Mouse (Mus musculus) gastrocnemius, postnatal 36 days (tissue): ENCODE data around the gene Sass6. TPM values are rescaled to one million over a fixed set of nuclear protein-coding genes. Genes with fewer than 3 reads are reported as not detected.
"Not testable (repeated sequence)": the region's sequence is repeated elsewhere in the genome, so short reads cannot be mapped to it uniquely, and the experiment has no call there.

ENCODE experiments used
- DNase-seq, 2 experiments: peaks; one replicate each; pipeline ENCODE4 v3.0.0; 2022
- intact Hi-C: fragments of 180-260 bp; cut with DNase I; formaldehyde crosslinking; loops from one replicate; pipeline ENCODE4 v1.15.1; 2025
- long read RNA-seq, 2 experiments: library from polyadenylated mRNA; stranded (forward); transcript quantifications; one replicate each; pipeline ENCODE4 v2.0.0; 2021
- total RNA-seq, 2 experiments: library from RNA; stranded (reverse); gene quantifications; 2 replicates each; pipeline ENCODE4 v1.2.3; 2021

The Sass6 gene
- 1 to 10 TPM; 2.2 to 2.4 TPM for total RNA-seq
- long read RNA-seq, experiment 1, partial matches to known transcripts, result 0 of 3 reads
- long read RNA-seq, experiment 1, other reads (novel, unspliced or antisense), result 3 of 3 reads
- long read RNA-seq, experiment 2, partial matches to known transcripts, result 0 of 1 reads
- long read RNA-seq, experiment 2, other reads (novel, unspliced or antisense), result 1 of 1 reads

DNA sequence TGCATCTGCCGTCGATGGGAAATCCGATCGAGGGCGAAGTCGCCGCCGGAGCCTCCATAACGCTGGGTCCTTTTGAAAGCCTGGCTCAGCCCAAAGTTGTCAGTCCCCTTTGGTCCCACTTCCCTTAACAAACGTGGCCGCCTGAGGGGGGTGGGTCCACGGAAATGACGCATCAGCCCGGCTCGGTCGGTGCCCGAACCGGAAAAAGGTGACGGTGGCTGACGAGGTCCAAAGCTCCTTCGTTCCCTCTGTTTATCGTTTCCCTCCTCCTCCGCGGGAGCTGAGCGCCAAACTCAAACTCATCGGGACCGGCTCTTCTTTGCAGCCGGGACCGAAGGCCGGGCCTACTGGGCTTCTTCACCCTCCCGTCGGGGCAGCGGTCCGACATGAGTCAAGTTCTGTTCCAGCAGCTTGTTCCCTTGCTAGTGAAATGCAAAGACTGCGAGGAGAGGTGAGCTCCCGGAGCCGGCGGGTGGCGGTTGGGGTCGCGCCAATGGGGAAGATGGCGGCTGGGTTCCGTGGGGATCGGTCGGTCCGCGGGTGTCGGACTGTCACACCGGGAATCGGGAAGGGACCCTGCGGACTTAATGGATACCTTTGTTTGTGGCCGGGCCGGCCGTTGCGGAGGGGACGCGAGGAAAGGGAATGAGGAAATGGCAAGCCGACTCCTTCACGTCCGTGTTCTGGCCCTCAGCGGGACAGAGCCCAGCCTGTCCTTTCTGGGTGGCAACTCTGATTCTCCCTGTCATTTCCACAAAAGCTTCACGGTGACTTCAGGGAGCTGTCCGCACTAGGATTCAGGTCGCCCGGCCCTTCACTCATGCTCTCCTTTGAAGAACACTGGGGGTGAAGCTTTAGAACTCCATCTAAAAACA lies at the start of gene Sass6:
Gene Sass6, plus strand, starts transcription at position 255 of the 875 bp plus-strand sequence.
- intact Hi-C loops, result loop anchor here (5.0 to 10.0 kb wide), 2 partner anchors 242 to 570 kb away; no protein-coding TSS in a partner anchor
- DNase-seq, result peak; percentile 98 to 99

- no peak for DNase-seq
- intact Hi-C loops, result no loop called here
These were observed 47.4 kb upstream of the Sass6 start for GRCm38 (mm10) chr3:116547430-116547829.

DNA sequence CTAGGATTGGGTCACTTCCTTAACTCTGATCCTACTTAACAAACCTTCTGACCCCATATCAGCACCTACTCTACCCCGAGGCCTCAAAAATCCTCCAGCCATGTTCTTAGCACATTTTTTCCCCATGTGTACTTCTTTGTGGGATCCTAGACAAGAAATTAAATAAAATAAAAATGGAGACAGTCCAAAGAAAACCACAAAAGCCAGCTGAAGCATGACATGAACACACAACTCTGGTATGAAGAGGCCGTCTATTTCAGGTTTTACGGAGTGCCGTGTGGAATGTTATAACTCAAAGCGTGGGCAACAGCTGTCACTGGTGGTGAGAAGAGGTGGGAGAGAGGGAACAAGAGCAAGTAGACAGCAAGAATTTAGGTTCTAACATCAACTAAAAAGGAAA lies 43.4 kb upstream of the Sass6 start:
- intact Hi-C loops, result no loop called here

DNA sequence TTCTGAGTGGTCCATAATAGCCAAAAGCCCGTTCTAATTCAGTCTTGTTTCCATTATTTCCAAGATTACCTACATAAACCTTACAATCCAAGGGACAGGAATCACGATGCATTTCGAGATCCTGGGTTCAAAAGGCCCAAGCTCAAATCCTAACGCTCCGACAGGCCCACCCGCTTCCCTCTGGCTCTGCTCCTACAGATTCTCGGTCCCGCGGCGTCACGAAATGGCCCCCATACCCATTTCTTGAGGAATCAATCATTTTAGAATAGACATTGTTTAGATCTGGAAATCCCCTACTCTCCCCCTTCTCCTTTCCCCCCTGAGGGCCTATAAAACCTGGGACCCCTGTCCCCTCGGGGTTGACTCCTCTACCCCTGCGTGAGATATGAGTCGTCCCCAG lies 33.5 kb upstream of the Sass6 start:
- DNase-seq, intact Hi-C loops: not testable (repeated sequence)

More for the DNA sequence above, 43.4 kb upstream of the Sass6 start:
- DNase-seq, result no peak

- intact Hi-C loops, result no loop called here
- DNase-seq, result no peak
These were observed 32.2 kb upstream of the Sass6 start, which contains the start of gene Lrrc39 for GRCm38 (mm10) chr3:116562408-116563094. Gene Lrrc39, plus strand, starts transcription at chr3:116562973.

GRCm38 (mm10) chr3:116563095-116563492 lies 31.7 kb upstream of the Sass6 start:
- intact Hi-C loops, result no loop called here
- DNase-seq, result no peak

GRCm38 (mm10) chr3:116570628-116571027 lies 24.2 kb upstream of the Sass6 start:
- intact Hi-C loops, result no loop called here
- DNase-seq, result no peak

DNA sequence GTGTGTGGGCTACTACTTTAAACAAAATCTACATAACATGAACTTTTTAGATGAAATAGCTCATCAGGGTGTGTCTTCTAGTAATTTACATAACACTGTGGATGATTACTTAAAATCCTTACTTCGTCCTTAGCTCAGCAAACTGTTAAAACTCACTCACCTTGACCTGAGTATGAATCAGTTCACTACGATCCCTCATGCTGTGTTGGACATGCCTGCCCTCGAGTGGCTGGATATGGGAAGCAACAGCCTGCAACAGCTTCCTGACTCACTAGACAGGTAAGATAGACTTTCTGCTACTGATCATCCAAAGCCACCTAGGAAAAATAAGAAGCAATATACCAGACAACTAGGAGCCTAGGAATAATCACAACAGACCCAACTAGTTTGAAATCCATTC lies 17.5 kb upstream of the Sass6 start:
- intact Hi-C loops, result no loop called here
- DNase-seq, result no peak

GRCm38 (mm10) chr3:116582201-116582600 lies 12.6 kb upstream of the Sass6 start:
- no peak for DNase-seq
- intact Hi-C loops, result no loop called here

DNA sequence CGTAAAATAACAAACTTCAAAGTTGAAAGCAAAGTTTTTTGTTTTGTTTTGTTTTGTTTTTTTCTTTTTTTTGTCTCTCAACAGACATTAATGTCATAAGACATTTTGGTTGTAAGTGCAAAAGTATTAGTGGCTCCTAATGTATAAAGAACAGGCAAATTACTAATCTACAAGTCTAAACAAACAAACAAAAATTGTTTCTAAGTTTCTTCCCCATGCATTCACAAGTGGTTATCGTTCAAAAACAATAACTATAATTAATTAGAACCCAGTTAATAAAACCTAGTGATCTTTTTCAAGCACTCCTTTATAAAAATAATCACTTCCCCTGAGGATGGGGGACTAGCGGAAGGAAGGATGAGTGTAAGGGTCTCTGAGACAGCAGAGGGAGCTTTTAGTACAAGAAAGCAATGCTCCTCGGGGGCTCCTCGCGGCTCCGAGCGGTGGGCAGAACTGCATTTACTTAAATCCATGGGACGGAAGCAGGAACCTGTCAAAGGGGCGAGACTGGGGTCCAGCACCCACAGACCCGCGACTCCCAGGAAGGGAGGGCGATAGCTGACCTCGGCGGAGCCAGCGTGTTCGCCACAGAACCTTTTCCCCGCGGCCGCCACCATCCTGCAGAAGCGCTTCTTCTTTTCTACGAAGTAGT lies 580 bp upstream of the Sass6 start:
- no peak for DNase-seq

DNA sequence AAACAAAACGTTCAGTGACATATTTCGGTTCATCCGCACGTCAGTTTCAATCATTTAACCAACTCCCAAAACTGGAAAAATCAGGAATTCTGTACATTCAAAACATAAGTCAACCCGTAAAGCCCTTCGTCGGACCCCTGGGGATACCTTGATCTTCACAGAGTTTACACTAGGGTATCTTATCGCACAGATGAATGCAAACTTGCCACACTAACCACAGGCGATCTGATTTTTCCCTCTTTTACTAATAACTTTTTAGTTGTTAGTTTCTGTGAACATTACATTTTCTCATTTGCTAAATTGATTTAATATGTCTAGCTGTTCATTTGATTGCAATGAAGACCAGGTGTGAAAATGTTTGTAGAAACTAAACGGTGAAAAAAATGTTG lies 815 bp downstream of the Sass6 start:
- no peak for DNase-seq
- intact Hi-C loops, result loop anchor here (5.0 to 10.0 kb wide), 2 partner anchors 242 to 571 kb away; no protein-coding TSS in a partner anchor

More for the DNA sequence above, 580 bp upstream of the Sass6 start:
- intact Hi-C loops, result loop anchor here (10.0 kb wide), 1 partner anchor 569 kb away; no protein-coding TSS in a partner anchor

DNA sequence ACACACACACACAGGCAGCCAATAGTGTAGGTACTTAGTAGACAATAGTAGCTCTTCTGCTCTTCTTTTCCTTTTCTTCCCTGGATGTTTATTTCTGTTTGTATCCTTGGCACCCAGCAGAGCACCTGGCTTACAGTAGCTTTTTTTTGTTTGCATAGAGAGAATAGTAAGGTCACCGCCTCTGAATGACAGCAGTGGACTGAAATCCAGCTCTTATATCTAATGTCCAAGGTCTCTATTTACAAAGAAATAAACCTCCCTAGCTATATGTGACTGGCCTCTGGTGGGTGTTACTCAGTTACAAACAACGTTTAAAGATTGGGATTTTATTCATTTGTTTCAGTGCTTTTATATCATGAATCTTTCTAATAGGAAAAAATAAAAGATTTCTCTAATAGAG lies 4.9 kb downstream of the Sass6 start:
- no peak for DNase-seq
- intact Hi-C loops, result loop anchor here (5.0 to 10.0 kb wide), 2 partner anchors 238 to 575 kb away; no protein-coding TSS in a partner anchor

DNA sequence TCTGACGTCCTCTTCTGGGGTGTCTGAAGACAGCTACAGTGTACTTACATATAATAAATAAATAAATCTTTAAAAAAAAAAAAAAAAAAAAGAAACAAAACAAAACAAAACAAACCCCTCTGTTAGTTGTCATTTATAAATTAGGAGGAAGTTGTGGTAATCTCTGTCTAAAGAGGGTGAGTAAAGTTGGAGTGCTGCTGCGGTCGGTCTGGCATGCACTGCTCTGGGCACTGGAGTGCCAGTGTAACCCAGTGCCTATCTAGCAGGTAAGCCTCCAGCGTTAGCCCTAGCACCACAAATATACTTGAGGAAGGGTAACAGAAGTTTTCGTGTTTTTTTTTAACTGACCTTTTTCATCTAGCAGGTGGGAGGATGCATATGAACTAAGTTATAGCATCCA lies 6.2 kb downstream of the Sass6 start:
- no peak for DNase-seq
- intact Hi-C loops, result no loop called here

DNA sequence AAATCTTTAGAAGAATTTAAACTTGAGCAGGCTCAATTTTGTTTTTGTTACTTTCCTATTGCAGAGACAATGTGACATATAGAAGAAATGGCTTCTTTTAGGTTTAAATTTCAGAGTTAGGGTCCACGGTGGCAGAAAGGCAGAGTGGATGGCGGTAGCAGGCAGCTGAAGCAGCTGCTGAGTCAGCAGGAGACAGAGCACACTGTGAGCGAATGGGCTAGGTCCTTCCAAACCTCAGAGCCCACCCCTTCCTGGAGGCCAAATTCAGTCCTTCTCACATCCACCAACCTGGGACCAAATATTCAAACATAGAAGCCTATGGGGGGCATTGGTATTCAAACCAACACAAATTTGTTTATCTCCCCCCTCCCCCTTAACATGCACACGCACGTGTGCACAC lies 7.0 kb downstream of the Sass6 start:
- no peak for DNase-seq
- intact Hi-C loops, result no loop called here

DNA sequence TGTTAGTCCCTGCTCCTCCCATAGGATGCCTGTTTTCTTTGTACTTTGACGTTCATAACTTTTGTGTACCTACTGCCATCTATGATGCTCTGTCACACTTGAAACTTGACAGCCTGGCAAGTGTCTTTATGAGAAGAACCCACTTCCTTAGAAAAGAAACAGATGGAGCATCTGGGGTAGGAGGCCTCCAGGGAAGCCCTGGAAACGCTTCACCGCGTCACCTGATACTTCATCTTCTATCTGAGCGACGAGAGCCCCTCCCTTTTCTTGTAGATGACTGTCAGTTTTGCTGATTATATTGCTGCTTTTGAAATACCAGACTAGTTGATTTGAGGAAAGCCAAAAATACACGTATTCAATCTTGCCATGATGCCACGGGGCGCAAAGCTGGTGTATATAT lies 9.8 kb downstream of the Sass6 start:
- intact Hi-C loops, result no loop called here
- DNase-seq, result no peak

DNA sequence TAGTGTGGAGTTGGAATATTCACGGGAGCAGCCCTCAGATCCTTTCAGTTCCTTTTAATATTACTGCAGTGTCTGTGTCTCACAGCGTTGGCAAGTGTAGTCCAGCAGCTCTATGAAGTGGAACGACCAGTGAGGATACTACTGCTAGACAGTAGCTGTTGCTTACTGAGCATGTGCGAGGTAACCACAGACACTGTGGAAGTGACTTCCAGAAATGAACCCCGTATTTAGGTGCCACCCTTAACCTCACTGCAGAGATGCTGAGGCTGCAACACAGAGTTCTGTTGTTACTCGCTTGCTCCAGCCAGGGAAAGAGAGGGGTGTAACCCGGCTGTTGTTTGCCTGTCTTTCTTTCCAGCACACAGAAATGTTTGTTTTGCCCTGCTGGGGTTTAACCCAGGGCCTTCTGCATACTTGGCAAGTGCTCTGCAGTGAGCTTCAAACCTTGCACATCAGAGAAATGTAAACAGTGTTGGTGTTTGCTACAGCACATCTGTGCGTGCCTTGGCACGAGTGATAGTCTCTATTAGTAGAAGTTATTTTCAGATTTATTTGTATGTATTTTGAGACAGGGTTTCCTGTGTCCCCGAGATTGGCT lies 19.6 kb downstream of the Sass6 start, which contains the start of gene Trmt13:
Gene Trmt13, minus strand, starts transcription at position 293 of the 598 bp plus-strand sequence.
- intact Hi-C loops, result no loop called here
- DNase-seq, result no peak

DNA sequence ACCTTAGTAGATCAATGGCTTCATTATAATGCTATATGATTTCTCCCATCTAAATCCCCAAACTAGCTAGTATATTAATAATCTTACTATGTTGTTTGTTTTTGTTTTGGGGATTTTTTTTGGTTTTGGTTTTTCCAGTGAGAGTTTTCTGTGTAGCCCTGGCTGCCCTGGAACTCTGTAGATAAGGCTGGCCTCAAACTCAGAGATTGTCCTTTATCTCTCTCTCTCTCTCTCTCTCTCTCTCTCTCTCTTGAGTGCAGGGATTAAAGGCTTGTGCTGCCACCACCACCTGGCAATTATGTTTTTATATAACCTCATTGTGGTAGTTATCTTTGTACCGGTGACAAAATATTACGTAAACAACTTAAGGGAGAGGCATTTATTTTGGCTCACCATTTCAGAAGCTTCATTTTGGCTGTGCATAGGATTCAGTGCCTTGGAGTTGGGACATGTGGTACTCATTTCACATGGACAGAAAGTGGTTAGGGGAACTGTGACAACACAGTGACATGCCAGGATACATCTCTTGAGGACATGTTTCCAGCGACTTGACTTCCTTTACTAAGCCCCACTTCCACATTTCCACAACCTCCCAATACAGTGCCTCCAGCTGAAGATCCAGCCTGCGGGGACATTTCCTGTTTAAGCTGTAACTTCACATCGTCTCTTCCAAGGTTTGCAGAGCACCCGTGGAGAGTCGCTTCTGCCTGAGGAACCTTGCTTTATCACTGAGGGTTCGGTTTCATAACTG lies 20.7 kb downstream of the Sass6 start:
- DNase-seq, result no peak
- intact Hi-C loops, result no loop called here

DNA sequence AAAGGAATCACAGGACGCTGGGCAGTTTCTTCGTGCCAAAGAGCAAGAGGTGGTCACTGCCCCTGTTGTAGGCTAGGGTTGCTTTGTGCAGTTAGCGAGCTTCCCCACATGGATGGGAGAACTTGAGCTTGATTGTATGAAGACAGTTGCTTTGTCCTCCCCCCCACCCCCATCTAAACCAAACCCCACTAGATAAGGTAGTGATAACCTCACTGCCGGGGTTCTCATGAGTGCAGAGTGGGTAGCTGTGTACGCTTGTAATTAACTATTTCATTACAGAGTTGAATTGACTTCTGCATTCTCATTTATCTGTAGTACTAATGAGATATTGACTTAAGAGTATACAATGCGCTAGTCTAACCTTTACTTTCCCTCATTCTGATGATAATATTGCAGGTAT lies 24.1 kb downstream of the Sass6 start:
- no peak for DNase-seq
- intact Hi-C loops, result no loop called here

GRCm38 (mm10) chr3:116620636-116621370 lies 26.0 kb downstream of the Sass6 start:
- DNase-seq, result no peak
- intact Hi-C loops, result no loop called here
